Comparison of ENCODE assay signal across 15 mouse cellular contexts in the genomic region with DNA sequence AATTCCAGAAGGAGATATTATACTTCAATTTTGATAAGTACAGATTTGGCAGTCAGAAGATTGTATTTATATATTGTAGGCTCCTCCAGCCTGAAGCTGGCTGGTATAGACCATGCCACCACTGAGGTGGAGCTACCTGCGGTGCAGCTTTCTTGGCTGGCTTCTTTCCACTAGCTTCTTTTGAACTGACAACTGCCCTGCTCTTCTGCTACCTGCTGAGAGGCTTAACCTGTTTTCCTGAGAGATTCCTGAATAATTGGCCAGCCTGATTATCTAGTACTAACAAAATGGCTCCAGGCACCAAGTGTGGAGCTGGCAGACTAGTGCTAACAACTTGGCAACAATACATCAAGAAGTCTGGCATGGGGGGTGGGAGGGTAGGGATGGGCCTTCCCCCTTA.
A peak's percentile ranks its signal among the peaks of the same experiment; 100 is the strongest.
DNase-seq lines count a peak whose midpoint lies in the region; TF ChIP-seq lines count a peak whose summit lies in the region.
"Had no signal": no experiment of that assay in that cellular context is flagged by ENCODE, and none has a peak within 500 bp of the region (broad histone marks: within the 10 kb centered on the region; RNA-seq: fewer than 3 reads in every experiment).

No protein-coding gene starts in this region.

- no peak for TF ChIP-seq CTCF in brain, embryonic 14.5 days (IDR thresholded peaks at IDR 0.05; ENCODE audit: borderline replicate concordance, extremely low read depth, insufficient read depth, insufficient read length)

- peak; percentile 39 to 75 for DNase-seq in cerebellum, postnatal 14 days
- DNase-seq in cerebellum, adult 18-20 months: no peak
- peak; percentile 4 for DNase-seq in cerebellum, postnatal 36 days
- DNase-seq in cerebellum, postnatal 4 days (ENCODE audit: low spot score in 2 of 2): no peak
- DNase-seq in R1 (ENCODE audit: low read depth, low spot score): peak; percentile 81
- DNase-seq in brain, embryonic 14.5 days (ENCODE audit: low read depth): peak; percentile 4
- no peak for DNase-seq in embryo, embryonic 11 days
- DNase-seq in B cell, adult 2 months: no peak
- DNase-seq: adrenal gland, adult 2 months; adrenal gland, postnatal 10 days; adrenal gland, postnatal 25 days; cerebellum, adult 11-12 months; cerebellum, adult 8-10 months; gastrocnemius, adult 2 months; gastrocnemius, postnatal 10 days had no signal

- TF ChIP-seq POLR2A in brain, embryonic 14.5 days (IDR thresholded peaks at IDR 0.05; ENCODE audit: borderline replicate concordance, extremely low read depth, insufficient read depth, insufficient read length, poor library complexity, severe bottlenecking): no peak

Comparison
In these comparisons a context has a peak if more than half of its experiments do, and no peak if none do; other contexts are left out.
1. DNase-seq: peak in cerebellum, postnatal 14 days (2 of 2), cerebellum, postnatal 36 days (2 of 2), R1 (single experiment) and brain, embryonic 14.5 days (single experiment); none in cerebellum, adult 18-20 months (0 of 2), cerebellum, postnatal 4 days (0 of 2), embryo, embryonic 11 days (single experiment) and B cell, adult 2 months (0 of 2).